Mouse (Mus musculus) CH12.LX (cell line): ENCODE data around the gene Nkain1.

Experiments
- ELF1 ChIP-seq: IDR thresholded peaks from 2 replicates; pipeline ENCODE4 v1.6.1; 2014; ENCODE audit warnings: low read depth, mild to moderate bottlenecking, inconsistent platforms, low read length, improper control_type of control experiment
- HCFC1 ChIP-seq: IDR thresholded peaks from 2 replicates; pipeline ENCODE4 v1.6.1; 2012; ENCODE audit warnings: low read depth, mild to moderate bottlenecking, inconsistent platforms, low read length, improper control_type of control experiment
- MAZ ChIP-seq: IDR thresholded peaks from 2 replicates; pipeline ENCODE4 v1.6.1; 2012; ENCODE audit warnings: low read depth, mild to moderate bottlenecking, inconsistent platforms, low read length, improper control_type of control experiment, moderate library complexity
- POLR2A ChIP-seq: IDR thresholded peaks from 2 replicates; pipeline ENCODE4 v1.6.1; 2011; ENCODE audit warnings: low read depth, mild to moderate bottlenecking, improper control_type of control experiment, low read length
- RCOR1 ChIP-seq: conservative IDR thresholded peaks from 2 replicates; pipeline ENCODE4 v1.6.1; 2012; ENCODE audit warnings: low read depth, mild to moderate bottlenecking, inconsistent platforms, low read length, improper control_type of control experiment
- TBP ChIP-seq: conservative IDR thresholded peaks from 2 replicates; pipeline ENCODE4 v1.6.1; 2011; ENCODE audit warnings: low read depth, low read length, improper control_type of control experiment
- UBTF ChIP-seq: IDR thresholded peaks from 2 replicates; pipeline ENCODE4 v1.6.1; 2012; ENCODE audit warnings: low read depth, mild to moderate bottlenecking, inconsistent platforms, low read length, improper control_type of control experiment, moderate library complexity
- USF2 ChIP-seq: conservative IDR thresholded peaks from 2 replicates; pipeline ENCODE4 v1.6.1; 2011; ENCODE audit warnings: low read depth, low read length, improper control_type of control experiment
- ZNF384 ChIP-seq: IDR thresholded peaks from 2 replicates; pipeline ENCODE4 v1.6.1; 2012; ENCODE audit warnings: low read depth, low read length, improper control_type of control experiment, inconsistent platforms

GRCm38 (mm10) chr4:130539053-130539452, 34.9 kb downstream of the Nkain1 start:
- TF ChIP-seq TBP: no peak
- TF ChIP-seq ELF1: no peak
- TF ChIP-seq HCFC1: no peak
- TF ChIP-seq ZNF384: no peak
- no peak for TF ChIP-seq MAZ
- no peak for TF ChIP-seq POLR2A
- TF ChIP-seq UBTF: no peak
- no peak for TF ChIP-seq USF2
- no peak for TF ChIP-seq RCOR1
